Mouse (Mus musculus) layer of hippocampus, adult 18-20 months (tissue): ENCODE data around the gene Yif1a. TPM values are rescaled to one million over a fixed set of nuclear protein-coding genes. Genes with fewer than 3 reads are reported as not detected.

Experiments
- DNase-seq, 2 experiments: peaks; one replicate each; pipeline ENCODE4 v3.0.0; 2022; ENCODE audit warnings: low spot score in 2 of 2
- long read RNA-seq: library from polyadenylated mRNA; stranded (forward); transcript quantifications from one replicate; pipeline ENCODE4 v2.0.0, GENCODE M21; 2021
- total RNA-seq, 2 experiments: library from RNA; stranded (reverse); gene quantifications; 2 replicates each; pipeline ENCODE4 v1.2.3; 2021

Gene Yif1a
- 10 to 100 TPM; 21.6 to 24.0 TPM for total RNA-seq
- long read RNA-seq, transcript Yif1a-201 (8 exons, 1,488 nt), result major isoform, 15 of 18 reads
- long read RNA-seq, partial matches to known transcripts, result 0 of 18 reads
- long read RNA-seq, other reads (novel, unspliced or antisense), result 2 of 18 reads

- DNase-seq, result peak; percentile 96 to 99
Observed at GRCm38 (mm10) chr19:5087884-5088728, at the start of gene Yif1a. TSS of gene Yif1a (plus strand) at chr19:5088538.

- DNase-seq, result peak; percentile 90 to 92
Observed at GRCm38 (mm10) chr19:5038709-5039156, 49.6 kb upstream of the Yif1a start, which contains the start of the genes B4gat1 and AC124502.3. TSS of gene B4gat1 (plus strand) at chr19:5038826. TSS of gene AC124502.3 (plus strand) at chr19:5038891.

- DNase-seq, result peak in 1 of 2 experiments; percentile 33
Observed at GRCm38 (mm10) chr19:5039301-5040114, 48.8 kb upstream of the Yif1a start.

- peak; percentile 88 to 96 for DNase-seq
Observed at GRCm38 (mm10) chr19:5040862-5041523, 47.3 kb upstream of the Yif1a start, which contains the start of gene Brms1. TSS of gene Brms1 (plus strand) at chr19:5041354.

DNA sequence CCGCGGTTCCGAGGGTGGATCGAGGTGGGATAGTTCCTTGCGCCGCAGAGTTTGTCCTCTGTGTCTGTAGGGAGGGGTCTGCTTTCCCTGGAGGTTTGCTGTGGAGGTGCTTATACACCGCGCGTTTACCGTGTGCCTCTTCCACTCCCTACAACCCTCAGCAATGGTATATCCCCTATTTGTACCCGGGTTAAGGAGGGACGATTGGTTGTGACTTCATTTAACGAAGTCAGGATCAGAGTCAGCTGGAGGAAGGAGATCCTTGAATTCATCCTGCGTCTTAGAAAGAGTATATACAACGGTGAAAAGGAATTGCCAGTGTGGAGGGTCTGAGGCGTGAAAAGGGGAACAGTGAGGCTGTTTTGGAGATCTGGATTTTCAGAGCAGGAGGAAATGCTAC is 46.8 kb upstream of the Yif1a start:
- no peak for DNase-seq

DNA sequence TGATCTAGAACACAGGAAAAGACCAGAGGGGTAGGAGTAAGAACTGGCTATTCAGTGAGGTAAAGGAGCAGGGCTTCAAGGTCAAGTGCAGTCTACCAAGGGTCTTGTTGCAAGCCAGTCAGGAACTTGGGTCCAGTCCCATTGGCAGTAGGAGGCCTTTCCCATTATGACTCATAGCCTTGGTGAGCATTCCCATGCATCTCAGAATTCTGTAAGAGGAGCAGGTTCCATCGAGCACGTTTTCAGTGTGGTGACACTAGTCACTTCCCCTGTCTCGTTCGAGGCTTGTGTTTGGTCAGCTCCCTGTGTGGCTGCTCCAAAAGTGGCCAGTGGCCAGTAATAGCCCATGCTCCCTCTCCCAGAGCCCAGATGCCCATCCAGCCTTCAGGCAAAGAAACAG is 42.8 kb upstream of the Yif1a start:
- DNase-seq, result no peak

DNA sequence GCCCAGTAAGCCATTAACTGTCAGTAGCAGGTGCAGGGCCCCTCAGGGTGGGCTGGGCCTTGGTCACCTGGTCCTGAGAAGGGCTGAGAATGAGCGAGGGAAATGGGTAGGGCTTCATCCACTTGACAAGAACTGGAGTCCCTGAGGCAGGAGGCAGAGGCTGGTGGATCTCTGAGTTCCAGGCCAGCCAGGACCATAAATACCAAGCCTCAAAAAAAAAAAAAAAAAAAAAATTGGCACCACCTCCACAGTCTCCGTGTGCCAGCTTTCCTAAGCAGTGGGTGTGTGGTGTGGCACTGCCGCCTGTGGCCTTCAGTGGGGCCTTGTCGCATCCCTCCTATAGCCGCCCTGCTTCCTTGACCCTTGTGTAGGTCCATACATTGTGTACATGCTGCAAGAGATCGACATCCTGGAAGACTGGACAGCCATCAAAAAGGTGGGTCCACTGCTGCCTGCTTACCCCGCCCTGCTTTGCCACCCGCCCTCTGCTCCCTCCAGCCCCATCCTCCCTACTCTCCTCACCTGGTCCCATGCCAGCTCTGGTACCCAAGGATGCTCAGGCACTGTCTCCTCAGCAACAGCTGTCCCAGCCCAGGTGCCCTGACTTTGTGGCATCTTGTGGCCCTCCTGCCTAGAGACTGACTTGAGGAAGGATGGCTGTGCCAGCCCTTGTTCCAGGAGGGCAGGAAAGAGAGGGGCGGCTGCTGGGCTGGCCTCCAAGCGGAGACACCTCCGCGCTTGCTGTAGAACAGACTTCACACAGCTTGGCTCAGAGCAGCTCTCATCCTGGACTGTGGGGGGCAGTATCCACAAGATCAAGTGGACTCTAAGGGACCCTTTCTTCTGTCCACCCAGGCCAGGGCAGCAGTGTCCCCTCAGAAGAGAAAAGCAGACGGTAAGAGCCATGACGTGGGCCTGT is 39.9 kb upstream of the Yif1a start:
- peak; percentile 73 to 84 for DNase-seq

GRCm38 (mm10) chr19:5049325-5049724 is 39.0 kb upstream of the Yif1a start:
- no peak for DNase-seq

GRCm38 (mm10) chr19:5050047-5050905 is 38.1 kb upstream of the Yif1a start, which contains the start of gene Rin1:
TSS of gene Rin1 (plus strand) at chr19:5050481.
- DNase-seq, result peak; percentile 79 to 92

GRCm38 (mm10) chr19:5051031-5051430 is 37.3 kb upstream of the Yif1a start:
- DNase-seq, result no peak

DNA sequence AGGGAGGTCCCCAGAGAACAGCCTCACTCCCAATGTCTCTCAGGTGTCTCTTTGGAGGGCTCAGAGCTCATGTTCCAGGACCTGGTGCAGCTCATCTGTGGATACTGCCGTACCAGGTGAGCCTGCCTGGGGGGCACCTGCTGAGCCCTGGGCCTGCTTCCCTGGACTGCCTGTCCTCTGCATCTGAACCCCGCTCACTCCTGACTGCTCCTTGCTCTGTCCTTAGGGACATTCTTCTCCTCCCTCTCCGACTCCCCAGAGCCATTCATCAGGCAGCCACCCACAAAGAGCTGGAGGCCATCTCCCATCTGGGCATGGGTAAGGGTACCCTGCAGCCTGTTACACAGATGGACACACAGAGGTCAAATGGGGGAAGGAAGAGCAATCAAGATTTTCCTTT is 36.8 kb upstream of the Yif1a start:
- no peak for DNase-seq

DNA sequence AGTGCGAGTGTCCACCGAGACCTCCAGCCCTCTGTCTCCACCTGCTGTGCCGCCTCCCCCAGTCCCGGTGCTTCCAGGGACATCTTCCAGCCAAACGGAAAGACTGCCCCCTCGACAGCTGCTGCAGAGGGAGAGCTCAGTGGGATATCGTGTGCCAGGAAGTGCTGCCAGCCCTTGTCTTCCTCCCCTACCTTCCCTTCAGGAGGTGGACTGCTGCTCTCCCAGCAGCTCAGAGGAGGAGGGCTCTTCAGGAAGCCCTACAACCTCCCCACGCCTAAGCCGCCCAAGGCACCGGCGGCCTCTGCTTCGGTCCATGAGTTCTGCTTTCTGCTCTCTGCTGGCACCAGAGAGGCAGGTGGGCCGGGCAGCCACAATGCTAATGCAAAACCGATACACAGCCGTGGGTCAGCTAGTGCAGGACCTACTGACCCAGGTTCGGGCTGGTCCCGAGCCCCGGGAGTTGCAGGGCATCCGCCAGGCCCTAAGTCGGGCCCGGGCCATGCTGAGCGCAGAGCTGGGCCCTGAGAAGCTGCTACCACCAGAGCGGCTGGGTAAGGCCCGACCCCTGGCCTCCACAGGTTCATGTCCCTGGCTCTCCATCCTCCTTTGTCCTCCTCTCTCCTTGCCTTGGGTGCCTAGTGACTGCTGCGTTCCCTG is 36.0 kb upstream of the Yif1a start:
- DNase-seq, result peak; percentile 55 to 65

DNA sequence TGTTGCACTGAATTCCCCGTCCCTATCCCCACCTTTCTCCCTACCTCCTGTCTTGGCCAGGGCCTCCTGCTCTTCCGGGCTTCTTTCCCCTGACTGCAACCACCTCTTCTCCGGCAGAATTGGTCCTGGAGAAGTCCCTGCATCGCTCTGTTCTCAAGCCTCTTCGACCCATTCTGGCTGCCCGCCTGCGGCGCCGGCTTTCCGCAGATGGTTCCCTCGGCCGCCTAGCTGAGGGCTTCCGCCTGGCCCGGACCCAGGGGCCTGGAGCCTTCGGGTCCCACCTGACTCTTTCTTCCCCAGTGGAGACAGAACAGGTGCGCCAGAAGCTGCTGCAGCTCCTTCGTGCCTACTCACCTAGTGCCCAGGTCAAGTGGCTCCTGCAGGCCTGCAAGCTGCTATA is 35.5 kb upstream of the Yif1a start:
- no peak for DNase-seq

DNA sequence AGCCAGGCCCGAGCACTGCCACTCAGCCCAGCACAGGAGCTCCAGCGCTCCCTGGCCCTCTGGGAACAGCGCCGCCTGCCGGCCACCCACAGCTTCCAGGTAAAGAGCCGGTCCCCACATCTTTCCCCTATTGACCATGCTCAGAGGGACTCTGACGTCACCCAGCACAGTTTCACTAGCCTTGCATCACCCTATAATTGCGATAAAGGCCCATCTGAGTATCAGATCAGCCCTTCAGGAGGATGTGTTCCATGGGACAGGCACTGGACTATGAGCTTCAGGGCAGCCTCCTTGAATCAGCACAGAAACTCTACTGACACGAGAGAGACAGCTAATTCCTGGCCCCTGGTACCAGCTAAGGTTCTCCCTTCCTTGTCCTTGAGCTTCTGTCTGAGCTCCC is 34.4 kb upstream of the Yif1a start:
- DNase-seq, result no peak

- DNase-seq, result no peak
Observed at GRCm38 (mm10) chr19:5056251-5056650, 32.1 kb upstream of the Yif1a start.

DNA sequence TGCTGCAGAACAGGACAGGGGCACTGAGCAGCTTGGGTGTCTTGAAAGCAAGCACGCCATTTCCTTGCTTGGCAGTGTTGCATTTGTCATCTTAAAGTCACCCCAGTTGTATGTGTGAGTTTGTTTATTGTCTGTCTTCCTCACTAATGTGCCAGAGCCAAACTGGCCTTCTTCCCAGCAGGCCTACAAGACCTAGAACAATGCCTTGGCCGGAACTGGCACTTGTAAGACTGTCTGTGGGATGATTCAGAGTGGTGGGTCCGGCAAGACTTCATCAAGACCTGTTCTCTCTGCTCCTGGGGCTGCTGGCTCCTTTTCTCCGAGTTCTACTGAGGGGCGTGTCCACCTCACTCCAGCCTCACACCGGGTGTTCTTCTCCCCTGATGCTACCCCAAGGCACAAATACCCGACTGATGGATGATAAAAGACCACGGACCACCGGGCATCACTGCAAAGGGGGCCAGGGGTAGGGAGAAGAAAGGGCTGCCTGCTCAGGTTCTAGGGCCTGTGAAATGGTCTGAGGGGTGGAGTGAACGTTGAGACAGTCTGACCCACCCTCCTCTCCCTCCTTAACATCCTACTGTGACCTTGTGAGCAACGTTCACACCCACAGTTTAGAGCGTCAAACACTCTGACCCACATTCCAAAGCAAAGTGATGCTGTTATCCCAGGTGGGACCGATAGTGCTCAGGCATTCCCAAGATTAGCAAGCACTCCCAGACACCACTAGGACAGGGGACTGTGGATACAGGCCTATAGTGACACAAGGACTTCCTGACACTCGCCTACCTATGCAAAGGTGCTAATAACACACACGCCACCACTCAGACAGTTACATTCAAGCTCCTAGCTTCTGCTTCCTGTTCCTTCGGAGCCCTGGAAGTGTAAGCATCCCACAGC is 30.2 kb upstream of the Yif1a start:
- DNase-seq, result no peak
